Mouse (Mus musculus) left cerebral cortex, postnatal 4 days (tissue): ENCODE measurements at regions not wholly inside any gene's neighbourhood (a gene's known extent, or its start where the extent isn't known, plus 50 kb on each side); places are given as distances from the start of the nearest gene placed in this dataset.

Experiments
- DNase-seq: peaks from one replicate; pipeline ENCODE4 v3.0.0-alpha.2; 2022
- intact Hi-C: fragments of 180-260 bp; cut with DNase I; formaldehyde crosslinking; loops from one replicate; pipeline ENCODE4 v1.15.1; 2025

DNA sequence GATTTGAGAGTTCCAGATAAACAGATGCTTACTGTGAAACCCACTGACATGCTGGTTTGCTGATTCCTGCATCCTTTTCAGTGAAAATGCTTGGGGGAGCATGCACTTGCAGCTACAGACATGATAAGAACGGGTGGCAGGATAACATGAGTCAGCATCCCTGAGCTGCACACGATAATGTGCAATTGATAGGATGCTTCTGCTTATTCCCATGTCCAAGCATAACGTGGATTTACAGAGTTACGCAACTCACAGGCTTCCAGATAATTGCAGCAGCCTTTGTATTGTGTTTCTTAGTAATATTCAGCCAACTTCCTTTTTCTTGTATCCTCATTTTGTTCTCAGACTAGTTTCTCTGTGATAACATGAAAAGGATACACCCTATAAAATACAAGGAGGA, 245.7 kb downstream of the Flrt2 start:
- no peak for DNase-seq
- intact Hi-C loops: no loop called here

DNA sequence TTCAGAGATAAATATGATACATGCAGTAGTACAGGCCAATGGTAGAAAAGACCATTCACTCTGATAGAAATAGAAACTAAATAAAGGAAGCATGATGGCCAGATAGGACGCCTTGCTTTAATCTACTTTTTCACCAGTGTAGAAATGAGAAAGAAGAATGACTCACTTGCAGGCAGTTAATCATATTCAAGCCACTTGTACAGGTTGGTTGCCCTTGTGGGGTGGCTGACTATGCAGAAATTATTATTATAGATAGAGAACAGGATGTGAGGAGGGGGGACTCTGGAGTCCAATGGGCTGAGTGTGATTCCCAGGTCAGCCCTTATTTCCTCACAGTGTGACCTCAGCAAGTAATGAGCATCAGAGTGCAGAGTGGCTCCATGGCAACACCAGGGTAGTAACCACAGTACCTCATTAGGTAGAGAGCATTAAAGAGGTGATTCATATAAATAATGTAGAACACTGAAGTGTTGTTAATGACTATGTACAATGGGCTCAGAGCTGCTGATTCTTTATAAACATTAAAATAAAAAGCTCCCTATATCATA, 248.5 kb downstream of the Flrt2 start:
- intact Hi-C loops: no loop called here
- DNase-seq: no peak

DNA sequence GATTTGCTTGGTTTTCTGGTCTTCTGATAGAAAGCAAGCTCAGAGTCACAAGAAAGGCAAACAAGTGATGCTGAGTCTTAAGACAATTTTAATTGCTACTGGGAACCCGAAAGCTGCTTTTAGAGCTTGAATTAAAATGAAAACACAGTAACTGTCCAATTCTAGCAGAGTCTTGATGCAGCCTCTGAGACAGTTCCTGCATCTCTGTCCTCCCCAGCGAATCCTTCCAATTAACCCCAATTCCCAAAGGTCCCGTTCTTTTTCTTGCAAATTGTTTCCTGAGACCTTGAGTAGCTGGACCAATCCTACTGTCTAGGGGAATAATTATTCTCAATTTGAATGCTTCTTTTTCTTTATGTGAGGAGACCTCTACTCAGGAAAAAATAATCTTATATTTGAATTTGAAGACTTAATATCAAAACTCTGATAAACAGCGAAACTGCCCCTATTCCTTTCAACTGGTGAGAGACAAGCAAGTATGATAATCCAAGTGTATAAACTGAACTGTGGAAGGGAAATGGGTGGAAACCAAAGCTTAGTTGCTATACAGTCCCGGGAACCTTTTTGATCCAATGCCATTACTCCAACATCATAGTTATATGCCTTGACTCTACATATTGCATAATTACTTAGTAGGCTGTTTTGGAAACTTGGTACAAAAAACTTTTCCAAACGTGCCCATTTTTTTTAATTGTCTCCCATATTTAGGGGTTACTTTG, 267.9 kb downstream of the Flrt2 start:
- no peak for DNase-seq
- intact Hi-C loops: no loop called here

DNA sequence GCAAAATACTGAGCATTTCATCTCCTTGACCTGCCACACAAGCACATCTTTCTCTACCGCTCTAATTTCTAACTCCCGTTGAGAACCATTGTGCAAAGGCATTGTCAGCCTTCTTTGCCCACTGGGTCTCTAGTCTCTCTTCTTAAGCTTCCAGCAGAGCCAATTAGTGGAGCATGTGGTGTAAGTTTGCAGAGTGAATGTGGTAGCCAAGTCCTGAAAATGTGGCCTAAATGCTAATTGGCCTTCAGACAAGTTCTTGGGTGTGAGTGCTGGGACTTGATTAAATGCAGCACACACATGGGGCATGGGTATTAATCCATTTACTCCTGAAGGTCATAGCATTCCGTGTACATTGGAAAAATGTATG, 268.5 kb downstream of the Flrt2 start:
- intact Hi-C loops: no loop called here
- DNase-seq: peak; percentile 4

DNA sequence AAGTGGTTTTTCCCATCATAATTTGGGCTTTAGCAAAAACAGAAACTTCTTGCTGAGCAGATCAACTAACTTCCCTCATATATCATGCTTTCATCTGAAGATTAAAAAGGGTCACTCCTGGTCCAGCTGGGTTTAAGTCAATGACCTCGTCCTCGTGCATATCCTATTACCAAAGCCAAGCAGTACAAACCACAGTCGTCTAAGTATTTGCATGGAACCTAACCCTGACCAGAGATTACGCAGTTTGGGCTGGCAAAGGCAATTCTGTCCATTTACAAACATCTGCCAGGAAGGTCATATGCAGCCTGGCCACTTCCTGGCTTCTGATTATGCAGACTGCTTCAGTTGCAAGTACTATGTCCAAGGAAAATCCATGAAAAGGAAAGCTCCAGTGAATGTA, 270.8 kb downstream of the Flrt2 start:
- intact Hi-C loops: no loop called here
- DNase-seq: no peak

DNA sequence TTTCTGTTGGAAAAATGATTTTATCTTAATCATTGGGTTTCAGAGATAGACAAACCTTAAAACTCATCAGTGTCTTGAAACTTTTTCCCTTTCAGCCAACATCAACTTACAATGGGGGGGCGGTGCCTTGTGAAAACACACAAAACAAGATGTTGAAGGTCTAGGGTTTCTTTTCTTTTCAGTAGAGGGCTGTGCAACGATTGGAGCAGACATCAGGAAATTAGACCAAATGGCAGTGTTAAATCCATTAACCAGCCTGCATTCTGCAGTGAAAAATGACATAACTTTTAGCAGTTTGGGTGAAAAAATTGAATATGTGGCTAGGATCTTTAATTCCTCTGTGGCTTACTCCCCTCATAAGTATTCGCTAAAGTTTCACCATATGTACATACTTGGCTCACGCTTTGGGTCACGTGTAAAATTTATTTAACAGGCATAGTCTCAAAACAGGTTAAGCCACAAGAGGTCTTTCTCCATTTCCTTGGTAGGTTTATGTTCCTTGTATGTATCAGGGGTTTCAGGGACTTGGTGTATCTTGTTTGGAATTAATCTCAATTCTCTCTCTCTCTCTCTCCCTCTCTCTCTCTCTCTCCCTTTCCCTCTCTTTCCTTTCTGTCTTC, 296.8 kb downstream of the Flrt2 start:
- DNase-seq: no peak
- intact Hi-C loops: no loop called here

DNA sequence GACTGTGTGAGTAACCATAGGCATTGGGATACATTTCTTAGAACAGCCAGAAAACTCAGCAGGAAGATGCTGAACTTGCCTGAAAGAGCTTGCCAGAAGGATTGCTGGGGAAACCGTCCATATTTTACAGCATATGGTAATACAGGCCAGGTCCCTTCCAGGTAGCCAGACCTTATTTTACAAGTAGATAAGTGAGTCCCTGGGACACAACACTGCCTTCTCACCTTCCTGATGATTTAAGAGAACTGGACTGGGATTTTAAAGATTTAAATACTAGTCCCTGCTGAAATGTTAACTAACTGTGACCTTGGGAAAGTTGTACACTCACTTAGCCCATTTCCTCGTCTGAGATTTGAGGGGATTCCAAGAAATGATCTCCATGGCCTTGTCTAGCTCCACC, 302.9 kb downstream of the Flrt2 start:
- DNase-seq: no peak
- intact Hi-C loops: no loop called here

DNA sequence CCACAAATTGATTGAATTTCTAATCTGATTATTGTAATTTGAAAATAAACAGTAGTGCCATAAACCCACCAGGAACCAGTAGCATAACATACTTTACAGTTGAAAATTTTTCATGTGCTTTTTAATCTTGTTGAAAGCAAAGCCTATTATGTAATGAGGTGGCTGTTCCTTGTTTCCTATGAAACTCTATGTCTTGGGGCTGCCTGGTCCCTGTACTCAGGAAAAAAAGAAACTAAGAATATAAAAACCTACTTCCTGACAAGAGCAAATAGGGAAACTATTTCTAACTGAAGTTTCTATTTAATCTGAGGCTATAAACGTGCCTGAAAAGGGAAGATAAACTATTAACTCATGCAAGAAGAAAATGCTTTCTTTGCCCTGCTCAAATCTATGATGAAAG, 338.2 kb downstream of the Flrt2 start:
- DNase-seq: no peak
- intact Hi-C loops: no loop called here

DNA sequence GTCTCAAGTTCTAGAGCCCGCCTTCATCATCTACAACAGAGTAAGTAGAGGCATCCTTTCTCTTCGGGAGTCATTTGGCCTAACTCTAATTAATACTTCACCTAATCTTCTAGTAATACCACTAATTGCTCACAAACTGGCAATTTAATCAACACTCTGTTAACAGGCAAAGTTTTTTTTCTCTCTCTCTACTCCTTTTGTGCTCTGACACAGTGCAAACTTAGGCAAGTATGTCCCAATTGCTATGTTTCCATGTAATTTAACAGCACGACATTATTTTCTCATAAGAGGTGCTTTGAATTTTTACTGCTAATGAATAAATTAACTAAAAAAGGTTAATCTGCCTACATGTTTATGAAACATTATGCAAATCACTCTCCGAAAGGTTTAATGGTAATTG, 383.3 kb downstream of the Flrt2 start:
- intact Hi-C loops: no loop called here

DNA sequence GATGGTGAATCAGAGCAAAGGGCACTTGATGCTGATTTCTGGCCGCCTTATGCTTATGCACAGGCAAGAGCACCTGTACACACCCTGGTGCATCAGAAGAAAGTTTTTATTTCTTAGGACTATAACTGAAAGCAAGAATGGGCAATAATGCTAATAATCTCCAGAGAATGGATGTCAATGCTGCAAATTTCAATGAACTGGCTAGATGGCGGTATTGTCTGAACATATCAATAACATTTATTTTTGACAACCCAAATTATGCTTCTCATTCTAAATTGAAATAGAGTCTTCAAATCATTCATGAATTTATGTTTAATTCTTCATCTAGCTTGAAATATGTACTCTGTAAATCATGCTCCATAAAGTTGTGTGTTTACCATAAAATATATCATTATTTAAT, 399.0 kb downstream of the Flrt2 start:
- intact Hi-C loops: no loop called here
- no peak for DNase-seq

More for the DNA sequence above, 383.3 kb downstream of the Flrt2 start:
- DNase-seq: no peak

DNA sequence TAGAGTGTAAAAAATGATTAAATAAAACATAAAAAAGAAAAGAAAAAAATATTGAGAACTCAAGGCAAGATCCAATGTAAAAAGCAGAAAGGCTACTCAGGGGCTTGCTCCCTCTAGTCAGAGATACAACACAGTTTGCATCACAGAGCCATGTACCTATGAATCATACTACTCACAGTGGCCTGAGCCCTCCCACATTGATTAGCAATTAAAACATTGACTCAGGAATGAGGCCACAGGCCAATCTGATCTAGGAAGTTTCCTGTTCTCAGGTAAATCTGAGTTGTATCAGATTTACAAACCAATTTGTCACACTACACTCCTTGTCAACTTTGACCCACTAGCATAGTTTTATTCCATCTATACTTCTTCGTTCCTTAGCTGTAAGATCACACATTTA, 414.2 kb downstream of the Flrt2 start:
- intact Hi-C loops: no loop called here
- DNase-seq: no peak

DNA sequence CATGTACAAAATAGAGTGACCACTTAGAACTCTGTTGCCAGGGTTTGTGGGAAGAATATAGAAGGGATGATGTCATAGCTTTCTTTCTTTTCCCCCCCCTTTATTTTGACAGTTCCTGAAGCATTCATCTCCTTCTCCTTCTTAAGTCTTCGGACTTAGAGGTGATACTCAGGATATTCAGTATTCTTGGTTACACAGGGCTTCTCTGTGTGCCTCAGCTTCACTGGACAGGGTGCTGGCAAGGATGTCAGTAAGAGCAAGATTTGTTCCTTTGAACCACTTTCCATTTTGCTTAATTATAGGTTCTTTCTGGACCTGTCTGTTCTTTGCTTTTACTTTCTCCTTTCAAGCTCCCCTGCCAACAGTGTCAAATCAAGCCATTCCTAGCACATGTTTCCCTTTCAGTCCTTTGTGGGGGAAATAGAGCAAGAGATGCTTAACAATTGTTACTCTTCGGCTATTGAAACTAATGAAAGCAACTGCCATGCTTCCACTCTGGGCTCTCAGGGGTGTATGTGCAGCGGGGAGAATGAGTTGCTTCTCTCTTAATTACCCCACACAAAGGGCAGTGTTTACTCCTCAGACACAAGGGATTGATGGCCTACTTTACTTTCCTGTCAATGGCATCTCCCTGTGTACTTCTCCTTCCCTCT, 422.8 kb downstream of the Flrt2 start:
- intact Hi-C loops: no loop called here
- no peak for DNase-seq

DNA sequence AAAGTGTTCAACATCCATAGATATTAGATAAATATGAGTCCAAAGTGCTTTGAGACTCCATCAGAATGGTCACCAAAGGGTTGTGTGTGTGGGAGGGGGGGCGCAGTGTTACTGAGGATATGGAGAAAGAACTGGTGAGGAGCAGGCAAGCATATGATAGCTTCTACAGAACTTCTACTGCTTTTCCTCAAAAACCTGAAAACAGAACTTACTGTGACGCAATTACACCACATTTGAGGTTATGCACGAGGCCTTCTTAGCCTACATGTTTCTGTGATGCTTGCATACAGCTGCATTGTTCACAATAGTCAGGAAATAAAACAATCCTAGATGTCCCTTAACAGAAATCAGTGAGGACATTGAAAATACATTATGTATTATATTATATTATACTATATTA, 425.5 kb downstream of the Flrt2 start:
- intact Hi-C loops: no loop called here

DNA sequence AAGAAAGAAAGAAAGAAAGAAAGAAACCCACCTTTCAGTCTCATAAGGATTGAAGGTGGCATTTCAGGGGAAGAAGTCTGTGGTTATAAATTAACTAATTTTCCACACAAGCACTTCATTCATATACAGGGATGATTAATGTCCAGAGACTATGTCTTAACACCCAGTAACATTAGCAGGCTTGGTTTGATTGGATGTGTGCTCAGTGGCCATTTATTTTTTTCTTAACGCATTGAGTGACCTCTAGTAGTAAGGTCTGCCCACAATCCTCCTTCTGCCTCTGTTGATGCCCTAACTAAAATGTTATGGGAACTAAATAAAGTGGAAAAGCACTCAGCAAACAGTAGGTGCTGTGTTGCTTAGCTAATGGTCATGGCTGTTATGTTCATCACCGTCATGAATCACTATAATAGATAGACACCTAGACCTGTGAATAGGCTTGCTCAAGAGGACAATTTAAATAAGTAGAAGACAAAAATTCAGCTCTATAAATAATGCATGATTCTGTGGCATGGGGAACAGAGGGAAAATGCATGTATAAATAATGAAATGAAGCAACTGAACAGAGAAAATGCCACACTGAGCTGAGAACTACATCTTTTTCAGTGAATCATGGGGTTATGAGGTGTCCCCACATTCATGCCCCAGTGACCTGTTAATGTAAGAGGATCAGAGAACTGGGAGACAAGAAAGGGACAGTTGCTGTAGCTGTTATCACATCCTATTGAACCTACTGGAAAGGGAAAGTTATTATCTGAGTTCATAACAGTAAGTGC, 432.3 kb downstream of the Flrt2 start:
- DNase-seq: no peak
- intact Hi-C loops: no loop called here

More for the DNA sequence above, 425.5 kb downstream of the Flrt2 start:
- no peak for DNase-seq

DNA sequence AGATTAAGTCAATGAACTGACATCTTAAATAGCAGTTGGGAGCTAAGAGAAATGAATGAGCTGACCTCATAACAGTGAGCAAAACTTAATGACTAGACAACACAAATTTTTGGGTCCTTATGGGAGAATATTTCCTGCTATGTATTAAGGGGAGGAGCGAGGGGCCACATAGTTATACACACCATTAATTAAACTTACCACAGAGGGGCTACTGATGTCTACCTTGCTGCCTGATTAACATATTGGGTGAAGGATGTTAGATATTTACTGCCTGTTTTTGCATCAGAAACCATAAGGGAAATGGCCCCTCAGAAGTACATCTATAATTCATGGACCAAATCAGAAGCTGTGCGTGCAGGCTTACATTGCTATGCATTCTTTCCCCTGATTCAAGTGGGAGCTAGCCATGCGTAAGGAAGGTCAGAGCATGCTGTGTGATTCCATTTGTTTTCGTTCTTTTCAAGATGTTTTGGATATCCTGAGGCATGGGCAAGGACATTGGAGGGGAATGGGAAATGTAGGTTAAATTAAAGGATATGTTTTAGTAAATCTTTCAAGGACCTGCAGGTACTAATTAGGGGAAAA, 437.9 kb downstream of the Flrt2 start:
- intact Hi-C loops: no loop called here

DNA sequence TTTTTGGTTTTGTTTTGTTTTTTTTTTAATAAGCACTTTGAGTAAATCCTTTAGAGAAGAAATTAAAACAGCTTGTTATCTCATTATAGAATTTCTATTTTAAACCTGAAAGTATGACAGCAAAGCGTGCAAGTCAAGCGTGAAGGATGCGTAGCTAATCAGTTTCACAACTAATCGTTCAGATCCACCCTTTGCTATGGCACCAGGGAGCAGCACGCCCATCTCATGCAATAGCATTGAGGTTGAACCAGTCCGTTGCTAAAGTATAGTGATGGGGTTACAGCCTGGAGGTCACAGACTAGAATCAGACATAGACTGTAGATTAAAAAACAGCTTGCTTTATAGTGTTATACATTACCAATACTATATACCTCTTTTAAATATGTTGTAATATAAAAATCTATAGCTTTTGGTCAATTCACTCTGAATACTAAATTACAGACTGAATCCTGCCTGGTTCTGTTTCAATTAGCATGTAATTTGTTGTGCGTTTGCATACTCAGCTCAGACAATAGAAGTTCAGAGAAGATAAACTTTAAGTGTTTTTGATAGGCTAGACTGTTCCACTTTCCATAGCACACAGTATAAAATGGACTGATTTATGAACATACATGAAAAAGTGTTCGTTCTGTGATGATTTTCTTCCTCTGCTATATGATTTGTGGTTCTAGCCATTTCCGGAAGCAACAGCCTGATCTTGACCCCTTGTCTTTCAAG, 438.9 kb downstream of the Flrt2 start:
- DNase-seq: no peak
- intact Hi-C loops: no loop called here

More for the DNA sequence above, 437.9 kb downstream of the Flrt2 start:
- no peak for DNase-seq

DNA sequence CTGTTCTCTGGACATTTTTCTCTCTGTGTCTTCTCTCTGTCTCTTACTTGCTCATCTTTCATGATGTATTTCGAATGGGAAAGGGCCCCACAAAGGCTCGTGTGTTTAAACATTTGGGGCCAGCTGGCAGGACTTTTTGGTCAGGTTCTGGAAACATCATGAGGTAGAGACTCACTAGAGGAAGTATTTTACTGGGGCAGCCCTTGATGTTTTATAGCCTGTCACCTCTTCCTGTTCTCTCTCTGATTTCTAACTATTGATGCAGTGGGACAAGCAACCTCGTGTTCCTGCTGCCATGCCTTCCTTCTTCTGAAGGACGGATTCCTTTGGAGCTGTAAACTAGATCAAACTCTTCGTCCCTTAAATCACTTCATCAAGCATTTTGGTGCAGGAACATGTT, 442.1 kb downstream of the Flrt2 start:
- DNase-seq: no peak
- intact Hi-C loops: no loop called here

DNA sequence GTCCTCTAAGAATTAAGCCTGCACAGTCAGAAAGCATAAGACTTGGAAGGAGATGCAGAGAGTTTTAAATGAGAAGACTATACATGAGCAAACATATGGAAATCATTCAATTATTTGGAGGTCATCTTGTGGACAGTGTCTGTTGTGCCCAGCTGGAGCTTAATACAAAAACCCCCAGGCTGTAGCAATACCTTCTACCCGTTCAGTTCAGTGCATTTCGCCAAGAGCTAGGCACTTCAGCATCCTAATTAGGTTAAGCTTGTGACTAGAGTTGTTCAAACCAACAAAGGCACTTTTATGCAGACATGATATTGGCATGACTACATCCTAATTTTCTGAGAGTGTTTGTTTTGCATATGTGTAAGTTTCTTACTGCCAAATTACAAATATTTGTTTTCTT, 449.7 kb downstream of the Flrt2 start:
- intact Hi-C loops: no loop called here
- DNase-seq: no peak

DNA sequence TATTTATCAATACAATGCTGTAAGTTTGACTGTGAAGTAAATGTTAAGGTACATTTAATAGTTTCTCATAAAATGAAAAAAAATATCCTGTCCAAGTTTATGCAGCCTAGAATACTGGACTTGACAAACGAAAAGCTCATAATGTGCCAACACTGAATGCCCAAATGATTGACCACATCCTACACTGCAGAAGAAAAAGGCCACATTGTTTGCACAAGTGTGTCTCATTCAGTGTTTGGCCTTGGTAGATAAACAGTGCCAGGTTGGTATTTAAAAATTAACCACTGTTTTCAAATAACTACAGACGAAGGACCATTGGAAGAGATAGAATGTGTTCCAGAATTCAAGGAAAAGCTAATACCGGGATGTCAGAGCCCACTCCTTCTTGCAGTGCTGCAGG, 462.1 kb downstream of the Flrt2 start:
- intact Hi-C loops: no loop called here
- DNase-seq: no peak

DNA sequence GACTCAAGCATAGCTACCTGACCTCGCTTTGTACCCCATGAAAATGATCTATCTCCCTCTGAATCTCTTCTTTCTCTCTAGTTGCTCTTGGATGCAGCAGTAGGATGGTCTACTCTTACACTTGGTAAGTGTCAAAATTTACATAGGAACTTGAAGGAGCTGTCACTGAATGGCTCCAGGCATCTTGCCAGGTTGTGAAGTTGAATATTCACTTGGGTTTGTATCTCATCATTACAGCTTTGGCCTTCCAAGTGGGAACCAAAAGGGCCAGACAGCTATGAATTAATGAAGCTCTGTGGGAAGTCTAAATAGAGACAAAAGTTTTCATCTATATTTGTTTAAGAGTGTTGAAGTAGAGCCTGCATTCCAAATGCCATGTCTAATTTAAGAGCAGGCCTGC, 475.5 kb downstream of the Flrt2 start:
- intact Hi-C loops: no loop called here
- peak; percentile 14 for DNase-seq
